Mouse (Mus musculus) left cerebral cortex, postnatal 36 days (tissue): ENCODE data around the gene Ndufb8. TPM values are rescaled to one million over a fixed set of nuclear protein-coding genes. Genes with fewer than 3 reads are reported as not detected.

Experiments used
- DNase-seq, 2 experiments: peaks; one replicate each; pipeline ENCODE4 v3.0.0; 2021 to 2022; ENCODE audit warnings: low spot score in 2 of 2, mixed read lengths in 1 of 2
- intact Hi-C: fragments of 180-260 bp; cut with DNase I; formaldehyde crosslinking; loops from one replicate; pipeline ENCODE4 v1.15.1; 2025
- total RNA-seq, 2 experiments: library from RNA; stranded (reverse); gene quantifications; 2 replicates each; pipeline ENCODE4 v1.2.3; 2021

Ndufb8 gene
- 100 to 1,000 TPM; 365 to 378 TPM for total RNA-seq

GRCm38 (mm10) chr19:44554861-44555590, at the start of gene Ndufb8:
Gene Ndufb8 (minus strand): TSS chr19:44555440.
- intact Hi-C loops, result no loop called here
- peak; percentile 96 to 98 for DNase-seq

- DNase-seq, result no peak
- intact Hi-C loops, result no loop called here
Observed at GRCm38 (mm10) chr19:44594180-44594579, 38.9 kb upstream of the Ndufb8 start.

- intact Hi-C loops, result no loop called here
- DNase-seq, result no peak
Observed at GRCm38 (mm10) chr19:44591638-44592037, 36.4 kb upstream of the Ndufb8 start.

DNA sequence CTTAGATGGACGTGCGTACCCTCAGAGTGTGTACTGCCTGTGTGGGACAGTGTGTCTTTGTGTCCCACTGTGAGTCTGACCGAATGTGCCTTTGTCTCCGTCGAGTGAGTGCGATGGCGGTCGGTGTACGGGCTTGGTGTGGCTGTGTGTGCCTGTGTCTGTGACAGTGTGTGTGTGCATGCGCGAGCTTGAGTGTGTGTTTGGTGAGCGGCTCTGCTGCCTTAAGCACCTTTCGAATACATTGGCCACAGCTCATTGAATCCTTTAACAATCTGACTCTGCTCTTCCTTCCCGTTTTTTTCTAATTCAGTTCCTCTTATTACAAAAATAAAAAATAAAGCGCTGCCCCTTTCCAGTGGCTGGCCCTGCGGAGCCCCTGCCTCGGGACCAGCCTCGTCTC, 35.8 kb upstream of the Ndufb8 start:
- intact Hi-C loops, result no loop called here
- DNase-seq, result no peak

GRCm38 (mm10) chr19:44589591-44590223, 34.5 kb upstream of the Ndufb8 start:
- no peak for DNase-seq
- intact Hi-C loops, result no loop called here

- intact Hi-C loops, result no loop called here
- DNase-seq, result no peak
Observed at GRCm38 (mm10) chr19:44588036-44588435, 32.8 kb upstream of the Ndufb8 start.

DNA sequence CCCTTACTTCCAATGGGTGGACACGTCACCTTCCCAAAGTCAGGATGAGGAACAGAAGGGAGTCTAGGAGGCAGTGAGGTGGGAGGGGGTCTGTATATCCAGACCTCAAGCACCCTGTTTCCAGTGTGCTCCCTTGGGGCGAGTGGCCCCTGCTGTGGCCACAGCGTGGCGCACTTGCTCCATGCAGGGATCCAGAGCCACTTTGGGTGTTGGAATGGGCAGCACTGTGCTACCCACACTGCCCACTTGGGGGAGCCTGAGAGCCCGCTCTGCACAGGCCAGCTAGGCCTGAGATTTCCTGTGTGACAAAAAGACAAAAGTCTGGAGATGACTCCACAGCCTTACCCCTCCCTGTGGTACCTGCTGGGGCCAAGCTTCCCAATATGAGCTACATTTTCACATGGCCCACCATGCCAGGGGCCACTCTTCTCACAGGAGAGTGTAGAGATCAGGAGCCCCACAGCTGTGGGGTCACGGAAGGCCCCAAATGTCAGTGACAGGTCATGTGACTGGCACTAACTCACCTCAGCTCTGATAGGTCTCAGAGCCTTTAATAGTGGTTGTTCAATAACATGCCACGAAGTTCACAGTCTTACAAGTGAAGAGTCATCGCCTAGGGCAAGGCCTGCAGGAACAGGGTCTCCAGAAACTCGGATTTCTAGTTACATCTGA, 27.5 kb upstream of the Ndufb8 start:
- intact Hi-C loops, result loop anchor here (2.0 kb wide), 1 partner anchor 312 kb away; no protein-coding TSS in a partner anchor
- DNase-seq, result peak; percentile 89

DNA sequence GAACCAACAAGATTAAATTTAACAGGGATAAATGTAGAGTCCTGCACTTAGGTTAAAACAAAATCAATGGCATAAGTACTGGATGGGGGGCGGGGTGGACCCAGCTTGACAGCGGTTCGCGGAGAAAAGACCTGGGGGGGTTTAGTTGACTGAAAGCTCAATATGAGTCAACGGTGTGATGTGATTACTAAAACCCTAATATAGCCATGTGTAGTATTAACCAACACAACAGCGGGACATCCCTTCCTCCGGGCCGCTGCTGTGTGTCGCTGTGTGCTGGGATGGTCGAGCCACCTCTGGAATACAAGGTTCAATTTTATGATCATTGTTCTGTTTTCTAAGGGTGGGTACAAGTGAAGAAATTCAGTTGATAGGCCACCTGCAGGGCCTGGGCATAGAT, 26.9 kb upstream of the Ndufb8 start:
- intact Hi-C loops, result loop anchor here (2.0 kb wide), 1 partner anchor 313 kb away; no protein-coding TSS in a partner anchor
- no peak for DNase-seq

DNA sequence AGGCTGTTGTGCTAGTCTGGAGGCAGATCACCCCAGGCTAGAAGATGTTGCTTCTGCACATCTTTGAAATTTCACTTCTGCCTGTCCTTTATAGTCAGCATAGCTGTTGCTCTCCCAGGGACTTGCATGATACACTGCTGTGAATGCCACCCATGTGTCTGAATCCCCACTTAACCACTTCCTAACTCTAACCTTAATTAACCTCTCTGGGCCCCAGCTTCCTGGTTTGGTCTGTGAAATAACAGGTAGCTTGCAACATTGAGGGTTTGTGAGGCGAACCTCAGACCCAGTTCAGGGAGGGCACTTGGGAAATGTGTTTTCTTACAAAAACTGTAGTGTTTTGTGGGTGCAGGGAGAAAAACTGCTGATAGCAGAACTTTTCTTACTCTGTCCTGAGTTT, 22.8 kb upstream of the Ndufb8 start:
- DNase-seq, result no peak
- intact Hi-C loops, result no loop called here

- no peak for DNase-seq
- intact Hi-C loops, result no loop called here
Observed at GRCm38 (mm10) chr19:44576275-44576674, 21.0 kb upstream of the Ndufb8 start.

DNA sequence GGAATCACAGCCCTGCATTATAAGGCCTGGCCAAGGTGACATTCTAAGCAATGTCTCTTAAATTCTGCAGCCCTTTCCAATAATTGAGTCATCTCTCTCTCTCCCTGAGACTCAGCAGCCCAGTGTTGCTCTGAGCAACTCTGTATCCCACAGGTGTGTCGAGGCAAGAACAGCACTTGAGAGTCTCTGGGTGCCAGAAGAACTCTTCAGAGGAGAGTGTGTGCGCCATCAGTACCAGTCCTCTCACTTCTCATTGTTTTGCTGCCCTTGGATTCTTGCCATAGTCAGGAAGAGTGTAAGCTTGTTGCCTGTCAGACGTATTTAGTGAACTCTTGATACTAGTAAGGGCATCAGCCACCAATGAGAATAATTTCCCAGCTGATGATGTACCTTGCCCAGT, 12.5 kb upstream of the Ndufb8 start:
- intact Hi-C loops, result no loop called here
- no peak for DNase-seq

DNA sequence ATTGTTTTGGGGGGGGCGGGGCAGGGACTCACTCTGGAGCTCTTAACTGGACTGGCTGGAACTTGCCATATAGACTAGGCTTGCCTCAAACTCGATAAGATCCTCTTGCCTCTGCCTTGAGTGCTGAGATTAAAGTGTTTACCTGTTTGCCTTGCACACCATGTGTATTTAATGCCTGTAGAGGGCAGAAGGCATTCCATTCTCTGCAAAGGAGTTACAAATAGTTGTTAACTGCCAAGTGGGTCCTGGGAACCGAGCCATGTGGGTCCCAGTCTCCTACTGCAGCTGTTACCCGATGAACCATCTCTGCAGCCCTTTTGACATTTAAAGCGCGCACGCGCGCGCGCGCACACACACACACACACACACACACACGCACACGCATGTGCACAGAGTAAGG, 8.8 kb upstream of the Ndufb8 start:
- DNase-seq, result no peak
- intact Hi-C loops, result no loop called here

DNA sequence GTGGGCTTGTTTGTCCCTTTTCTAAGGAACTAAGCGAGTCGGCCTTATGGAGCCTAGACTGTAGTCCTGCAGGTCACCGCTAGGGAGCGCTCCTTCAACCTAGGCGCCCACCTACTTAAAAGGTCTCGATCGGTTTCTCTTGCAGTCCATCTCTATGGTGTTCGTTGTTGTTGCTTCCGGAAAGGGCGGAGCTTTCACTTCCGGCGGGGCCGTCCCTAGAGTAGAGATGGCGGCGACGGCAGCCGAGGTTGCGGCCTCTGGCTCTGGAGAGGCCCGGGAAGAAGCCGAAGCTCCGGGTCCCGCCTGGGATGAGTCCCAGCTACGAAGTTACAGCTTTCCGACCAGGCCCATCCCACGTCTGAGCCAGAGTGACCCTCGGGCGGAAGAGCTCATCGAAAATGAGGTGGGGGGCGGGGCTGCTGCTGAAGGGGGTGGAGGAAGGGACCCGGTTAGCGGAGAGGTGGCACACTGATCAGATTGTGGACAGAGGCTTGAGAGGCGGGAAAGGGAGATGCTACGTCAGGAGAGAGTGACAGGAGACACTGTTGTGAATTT, 7.5 kb upstream of the Ndufb8 start, which contains the start of gene Hif1an:
Gene Hif1an, plus strand, starts transcription at position 199 of the 555 bp plus-strand sequence.
- intact Hi-C loops, result no loop called here
- DNase-seq, result peak; percentile 93

DNA sequence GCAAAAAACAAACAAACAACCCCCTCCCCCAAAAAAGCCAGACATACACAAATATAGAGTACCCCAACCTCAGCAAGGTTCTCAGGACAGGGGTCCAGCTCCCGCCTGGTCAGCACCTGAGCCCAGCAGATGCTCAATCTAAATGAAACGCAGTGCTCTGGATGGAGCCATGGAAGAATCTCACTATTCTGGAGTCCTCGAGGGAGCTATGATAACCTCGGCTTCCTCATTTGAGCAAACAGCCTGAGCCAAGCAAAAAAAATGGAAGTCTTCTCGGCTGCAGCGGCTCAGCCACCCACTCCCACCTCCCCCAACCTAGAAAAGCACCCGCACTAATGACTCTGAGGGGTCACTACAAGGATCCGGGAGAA, 765 bp downstream of the Ndufb8 start:
- DNase-seq, result no peak
- intact Hi-C loops, result no loop called here

GRCm38 (mm10) chr19:44553286-44553685, 2.0 kb downstream of the Ndufb8 start:
- intact Hi-C loops, result no loop called here
- DNase-seq, result no peak

DNA sequence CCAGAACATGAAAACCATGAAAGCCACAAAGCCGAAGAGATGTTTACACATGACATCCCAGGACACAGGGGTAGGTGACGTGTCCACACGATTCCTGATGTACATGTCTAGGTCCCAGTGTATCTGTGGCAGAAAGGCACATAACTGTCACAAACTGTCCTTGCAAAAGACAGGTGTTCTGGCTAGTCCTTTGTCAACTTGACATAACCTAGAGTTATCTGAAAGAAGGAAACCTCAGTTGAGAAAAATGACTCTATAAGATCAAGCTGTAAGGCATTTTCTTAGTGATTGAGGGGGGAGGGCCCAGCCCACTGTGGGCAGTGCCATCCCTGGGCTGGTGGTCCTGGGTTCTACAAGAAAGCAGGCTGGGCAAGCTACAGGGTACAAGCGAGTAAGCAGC, 2.5 kb downstream of the Ndufb8 start, which contains the start of gene Gm20538:
Gene Gm20538, minus strand, starts transcription at position 101 of the 400 bp plus-strand sequence.
- no peak for DNase-seq
- intact Hi-C loops, result no loop called here

DNA sequence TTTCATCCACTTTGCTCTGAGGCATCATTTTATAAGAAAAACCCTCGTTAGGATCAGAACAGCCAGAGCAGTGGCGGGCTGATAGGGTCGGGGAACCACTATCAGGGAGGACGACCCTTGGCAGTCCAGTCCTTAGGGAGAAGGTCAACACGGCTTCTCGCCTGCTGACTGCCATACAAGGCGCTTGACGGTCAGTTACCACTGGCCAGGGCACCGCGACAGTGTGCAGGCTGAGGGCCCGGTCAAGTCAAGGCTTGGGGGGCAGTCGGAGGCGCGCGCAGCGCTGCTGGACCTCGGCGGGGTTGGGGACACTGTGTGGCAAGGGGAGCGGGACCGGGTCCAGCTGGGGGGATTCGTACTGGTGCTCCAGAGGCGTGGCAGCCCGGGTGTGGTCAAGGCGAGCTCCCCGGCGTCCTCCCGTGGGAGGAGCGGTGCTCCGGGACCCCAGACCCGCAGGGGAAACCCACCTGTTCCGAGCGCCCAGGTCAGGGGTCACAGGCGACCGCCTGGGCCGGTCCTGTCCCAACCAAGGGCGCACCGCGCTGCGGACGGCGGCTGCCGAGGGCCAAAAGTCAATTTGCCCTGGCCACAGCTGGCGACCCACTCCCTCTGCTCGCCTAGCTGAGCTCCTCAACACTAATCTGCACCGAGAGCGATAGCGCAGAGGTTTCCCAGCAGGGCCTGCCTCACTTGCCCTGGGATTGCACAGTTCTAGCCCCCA, 9.8 kb downstream of the Ndufb8 start, which contains the start of gene Sec31b:
Gene Sec31b, minus strand, starts transcription at position 544 of the 721 bp plus-strand sequence.
- DNase-seq, result no peak
- intact Hi-C loops, result no loop called here

GRCm38 (mm10) chr19:44544775-44545174, 10.5 kb downstream of the Ndufb8 start:
- DNase-seq, result peak; percentile 33 to 46
- intact Hi-C loops, result loop anchor here (5.0 kb wide), 1 partner anchor 382 kb away; no protein-coding TSS in a partner anchor

DNA sequence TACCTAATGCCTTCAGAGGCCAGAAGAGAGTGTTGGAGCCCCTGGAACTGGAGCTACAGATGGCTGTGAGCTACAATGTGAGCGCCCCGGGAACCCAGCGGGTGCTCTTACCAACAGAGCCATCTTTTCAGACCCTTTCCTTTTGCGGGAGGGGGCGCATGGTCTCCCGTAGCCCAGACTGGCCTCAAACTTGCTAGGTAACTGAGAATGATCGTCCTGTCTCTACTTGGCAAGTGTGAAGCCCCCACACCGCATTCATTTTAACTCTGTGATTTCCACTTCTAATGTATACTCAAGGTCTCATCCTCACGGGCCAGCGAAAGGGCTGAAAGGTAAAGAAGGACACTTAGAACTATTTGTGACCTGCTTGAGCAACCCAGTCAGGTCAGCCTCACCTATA, 10.9 kb downstream of the Ndufb8 start:
- no peak for DNase-seq
- intact Hi-C loops, result loop anchor here (5.0 kb wide), 1 partner anchor 382 kb away; no protein-coding TSS in a partner anchor
